Mouse (Mus musculus) forebrain, embryonic 10.5 days (tissue): ENCODE results near the gene Ggcx. TPM values are rescaled to one million over a fixed set of nuclear protein-coding genes. Genes with fewer than 3 reads are reported as not detected.

Experiments used
- DNase-seq: peaks from one replicate; pipeline ENCODE4 v3.0.0-alpha.2; 2017; ENCODE audit warnings: low spot score; ENCODE audit errors: extremely low spot score
- H3K27ac ChIP-seq: fragments of 300-500 bp; sonication (generic); 2 replicates; pipeline ENCODE4 v1.5.1; 2016; ENCODE audit warnings: mild to moderate bottlenecking
- H3K27me3 ChIP-seq: fragments of 300-500 bp; sonication (generic); 2 replicates; pipeline ENCODE4 v1.6.1; 2016; ENCODE audit warnings: mild to moderate bottlenecking; ENCODE audit not compliant: poor library complexity, severe bottlenecking
- H3K36me3 ChIP-seq: fragments of 300-500 bp; sonication (generic); replicated peaks from 2 replicates; pipeline ENCODE4 v1.6.1; 2016; ENCODE audit warnings: mild to moderate bottlenecking, moderate library complexity
- H3K4me1 ChIP-seq: fragments of 300-500 bp; sonication (generic); 2 replicates; pipeline ENCODE4 v1.6.1; 2016
- H3K4me3 ChIP-seq: fragments of 300-500 bp; sonication (generic); 2 replicates; pipeline ENCODE4 v1.5.1; 2016; ENCODE audit warnings: mild to moderate bottlenecking, moderate library complexity
- H3K9me3 ChIP-seq: fragments of 300-500 bp; sonication (generic); 2 replicates; pipeline ENCODE4 v1.6.1; 2016; ENCODE audit warnings: mild to moderate bottlenecking, moderate library complexity
- WGBS: fragments of 180-500 bp; shearing (Covaris S2); methylation state at CpG from one replicate; pipeline ENCODE4 v1.1.7; 2016; 5-methylcytosine and 5-hydroxymethylcytosine counted together
- polyA plus RNA-seq: library from polyadenylated mRNA; unstranded; fragments of >200 nt; fragmentation: Nextera tagmentation; extraction: Ambion mirVana; gene quantifications from 2 replicates; pipeline ENCODE4 v1.2.1, GENCODE M21; 2016

The Ggcx gene
- polyA plus RNA-seq, 1 experiment from 2014 or later = 16.8 TPM

DNA sequence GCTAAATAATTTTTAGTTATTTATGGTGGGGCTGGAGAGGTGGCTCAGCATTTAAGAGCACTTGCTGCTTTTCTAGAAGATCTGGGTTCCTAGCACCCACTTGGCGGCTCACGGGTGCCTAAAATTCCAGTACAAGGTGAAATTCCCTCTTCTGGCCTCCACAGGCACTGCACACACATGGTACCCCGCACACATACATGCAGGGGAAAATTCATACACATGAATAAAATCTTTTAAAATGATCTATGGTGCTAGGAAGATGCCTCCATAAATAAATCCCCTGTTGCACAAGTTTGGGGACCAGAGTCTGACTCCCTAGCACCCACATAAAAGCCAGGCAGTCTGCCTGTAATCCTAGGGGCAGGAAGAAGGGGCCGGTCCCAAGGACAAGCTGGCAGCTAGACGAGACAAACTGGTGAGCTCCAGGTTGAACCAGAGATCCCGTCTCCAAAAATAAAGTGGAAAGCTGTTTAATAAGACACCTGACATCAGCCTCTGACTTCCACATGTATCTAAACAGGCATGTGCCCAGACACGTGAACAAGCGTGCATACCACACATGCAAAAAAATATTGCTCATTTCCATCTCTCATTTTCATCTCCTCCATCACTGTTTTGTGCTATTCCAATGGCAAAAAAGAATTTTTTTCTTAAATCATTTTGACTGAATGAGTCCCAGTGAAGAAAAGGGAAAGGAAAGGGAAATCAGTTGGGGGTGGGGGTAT lies 35.4 kb upstream of the Ggcx start:
- no peaks in the 10 kb centered on the region for H3K36me3 ChIP-seq
- H3K27me3 ChIP-seq = peaks cover 39% of the 10 kb centered on the region
- peaks cover 9% of the 10 kb centered on the region for H3K4me1 ChIP-seq
- H3K9me3 ChIP-seq = no peaks in the 10 kb centered on the region
- H3K27ac ChIP-seq = no peak overlapping the region
- no peak overlapping the region for H3K4me3 ChIP-seq
- 87% methylated on average over 8 of the region's 8 CpGs for WGBS
- DNase-seq = no peak

DNA sequence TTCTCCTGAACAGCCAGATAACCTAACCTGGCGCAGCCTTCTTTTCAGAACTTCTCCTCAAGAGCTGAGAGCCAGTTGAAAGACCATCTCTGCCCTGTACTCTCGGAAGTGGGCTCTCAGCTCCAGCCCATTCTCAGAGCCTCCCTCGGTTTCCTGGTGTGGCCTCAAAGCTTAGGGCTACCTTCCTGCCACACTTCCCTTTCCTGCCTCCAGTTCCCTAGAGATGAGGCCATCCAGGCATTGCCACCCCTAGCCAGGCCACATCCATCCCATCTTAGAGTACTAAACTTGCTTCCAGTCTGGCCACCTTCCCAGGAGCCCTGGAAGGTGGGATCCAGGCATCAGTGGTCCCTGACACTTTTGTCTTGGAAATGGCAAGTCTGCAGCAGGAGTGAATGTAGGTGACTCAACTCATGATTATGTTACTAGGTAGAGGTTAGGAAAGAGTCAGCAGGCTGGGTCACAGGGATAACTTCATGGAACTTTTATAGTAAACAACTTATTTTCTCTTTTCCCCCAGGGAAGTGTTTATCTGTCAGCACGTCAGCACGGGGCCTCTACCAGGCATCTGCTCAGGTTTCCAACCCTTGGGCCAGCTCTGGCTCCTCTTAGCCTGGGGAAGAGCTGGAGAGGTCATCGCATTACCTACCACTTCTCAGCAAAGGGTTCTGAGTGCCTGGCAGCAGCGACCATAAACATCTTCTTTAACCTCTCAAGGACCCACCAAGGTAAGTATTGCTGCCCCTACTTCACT lies 34.6 kb upstream of the Ggcx start:
- peak overlapping the region; percentile 54 for H3K4me3 ChIP-seq
- peaks cover 39% of the 10 kb centered on the region for H3K27me3 ChIP-seq
- DNase-seq = no peak
- 46% methylated on average over 7 of the region's 7 CpGs for WGBS
- H3K36me3 ChIP-seq = no peaks in the 10 kb centered on the region
- no peaks in the 10 kb centered on the region for H3K9me3 ChIP-seq
- peak overlapping the region; percentile 71 for H3K27ac ChIP-seq
- peaks cover 9% of the 10 kb centered on the region for H3K4me1 ChIP-seq

DNA sequence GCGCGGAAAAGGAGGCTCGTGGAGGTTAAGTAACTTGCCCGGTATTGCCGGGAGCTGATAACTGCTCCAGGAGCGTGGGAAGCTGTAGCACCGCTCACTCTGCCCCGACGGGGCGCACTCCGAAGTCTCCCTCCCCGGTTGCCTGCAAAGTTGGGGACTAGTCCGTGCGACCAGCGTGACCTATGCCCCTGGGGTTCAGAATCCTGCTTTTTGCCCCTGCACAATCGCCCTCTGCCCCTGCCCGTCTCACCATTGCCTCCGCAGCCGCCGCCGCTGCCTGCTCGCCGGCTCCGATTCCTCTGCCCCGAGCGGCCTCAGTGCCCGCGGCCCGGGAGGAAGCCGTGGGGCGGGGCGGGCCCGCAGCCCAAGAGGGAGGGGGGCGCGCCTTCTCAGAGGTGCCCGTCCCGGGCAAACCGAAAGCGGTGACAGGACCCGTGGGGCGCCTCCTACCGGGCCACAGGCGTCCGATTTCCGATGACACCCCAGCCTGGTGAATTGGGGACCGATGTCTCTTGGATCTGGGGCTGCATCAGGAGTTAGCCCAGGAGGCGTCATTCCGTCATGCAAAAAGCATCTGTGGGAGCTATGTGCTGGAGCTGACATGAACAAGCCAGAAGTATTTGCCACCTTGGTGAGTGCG lies 33.9 kb upstream of the Ggcx start, which contains the start of gene Vamp5:
Vamp5 (minus strand) TSS at position 338 of the 640 bp plus-strand sequence.
- H3K4me3 ChIP-seq = peak within 1 kb of the TSS; percentile 54
- DNase-seq = peak; percentile 48
- H3K27me3 ChIP-seq = peaks cover 39% of the 10 kb centered on the region
- peaks cover 2% of the 10 kb centered on the region for H3K36me3 ChIP-seq
- H3K9me3 ChIP-seq = no peaks in the 10 kb centered on the region
- WGBS = 2% methylated on average over 49 of the region's 49 CpGs
- H3K27ac ChIP-seq = peak within 1 kb of the TSS; percentile 71
- peaks cover 9% of the 10 kb centered on the region for H3K4me1 ChIP-seq

DNA sequence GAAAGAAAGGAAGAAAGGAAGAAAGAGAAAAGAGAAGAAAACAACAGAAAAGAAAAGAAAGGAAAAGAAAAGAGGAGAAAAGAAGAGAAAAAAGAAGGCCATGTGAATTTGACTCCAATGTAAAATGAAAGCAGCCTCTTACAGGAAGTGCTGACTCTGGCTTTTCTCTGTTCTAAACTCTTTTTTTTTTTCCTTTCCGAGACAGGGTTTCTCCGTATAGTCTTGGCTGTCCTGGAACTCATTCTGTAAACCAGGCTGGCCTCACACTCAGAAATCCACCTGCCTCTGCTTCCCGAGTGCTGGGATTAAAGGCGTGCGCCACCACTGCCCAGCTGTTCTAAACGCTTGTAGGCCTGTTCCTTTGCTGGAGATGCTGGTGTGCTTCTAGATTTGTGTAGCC lies 31.6 kb upstream of the Ggcx start:
- H3K27ac ChIP-seq = no peak overlapping the region
- H3K27me3 ChIP-seq = peaks cover 39% of the 10 kb centered on the region
- WGBS = 89% methylated on average over 6 of the region's 6 CpGs
- H3K9me3 ChIP-seq = no peaks in the 10 kb centered on the region
- no peak overlapping the region for H3K4me3 ChIP-seq
- peaks cover 10% of the 10 kb centered on the region for H3K4me1 ChIP-seq
- H3K36me3 ChIP-seq = peaks cover 3% of the 10 kb centered on the region
- no peak for DNase-seq

DNA sequence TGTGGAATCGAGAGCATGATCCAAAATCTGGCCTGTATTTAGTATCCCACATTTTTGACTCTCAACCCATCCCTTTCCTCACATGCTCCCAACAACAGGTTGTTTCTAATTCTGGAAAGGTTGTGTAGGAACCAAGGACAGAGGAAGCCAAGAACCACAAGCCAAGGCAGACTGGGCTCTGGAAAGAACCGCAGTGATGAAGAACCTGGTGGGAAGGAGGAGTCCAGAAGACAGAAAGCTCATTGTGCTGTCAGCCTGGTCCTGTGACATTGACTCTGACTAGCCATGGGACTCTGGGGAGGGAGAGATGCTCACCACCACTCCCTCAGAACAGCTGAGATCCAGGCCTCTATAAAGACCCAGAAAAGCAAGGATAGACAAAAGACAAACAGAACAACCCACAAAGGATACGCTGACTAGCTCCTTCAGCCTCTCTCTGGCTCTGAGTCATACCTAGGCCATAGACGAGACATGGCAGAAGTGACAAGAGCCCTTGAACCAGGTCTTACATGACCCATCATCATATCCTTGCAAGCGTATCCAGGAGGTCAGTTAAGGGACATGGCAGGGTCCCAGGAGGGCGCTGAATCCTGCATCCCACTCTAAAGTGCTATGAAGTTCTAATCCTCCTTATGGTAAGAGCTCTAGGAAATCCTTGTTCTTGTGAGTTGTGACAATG lies 30.8 kb upstream of the Ggcx start:
- Histone ChIP-seq H3K9me3 (no peaks in the 10 kb centered on the region), H3K27ac (no peak overlapping the region), H3K27me3 (peaks cover 38% of the 10 kb centered on the region), H3K4me3 (no peak overlapping the region), H3K36me3 (peaks cover 3% of the 10 kb centered on the region), H3K4me1 (peaks cover 18% of the 10 kb centered on the region)
- no peak for DNase-seq
- 86% methylated on average over 6 of the region's 6 CpGs for WGBS

DNA sequence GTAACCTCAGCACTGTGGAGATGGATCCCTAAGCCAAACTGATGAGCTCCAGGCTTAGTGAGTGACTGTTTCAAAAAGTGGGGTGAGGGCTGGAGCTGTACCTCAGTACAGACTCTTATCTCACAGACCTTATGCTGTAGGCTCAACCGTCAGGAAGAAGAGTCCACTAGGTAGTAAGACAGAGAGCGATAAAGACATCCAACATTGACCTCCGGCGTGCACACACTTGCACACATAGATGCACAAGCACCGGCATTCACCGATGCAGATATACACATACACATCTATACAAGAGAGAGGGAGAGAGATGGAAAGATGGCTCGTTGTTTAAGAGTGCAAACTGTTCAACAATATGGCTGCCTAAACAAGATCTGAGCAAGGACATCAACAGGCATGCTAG lies 30.2 kb upstream of the Ggcx start:
- DNase-seq = no peak
- Histone ChIP-seq H3K9me3 (no peaks in the 10 kb centered on the region), H3K27me3 (peaks cover 37% of the 10 kb centered on the region), H3K4me3 (no peak overlapping the region), H3K4me1 (peaks cover 24% of the 10 kb centered on the region), H3K27ac (no peak overlapping the region), H3K36me3 (peaks cover 3% of the 10 kb centered on the region)
- 92% methylated on average over 7 of the region's 7 CpGs for WGBS

DNA sequence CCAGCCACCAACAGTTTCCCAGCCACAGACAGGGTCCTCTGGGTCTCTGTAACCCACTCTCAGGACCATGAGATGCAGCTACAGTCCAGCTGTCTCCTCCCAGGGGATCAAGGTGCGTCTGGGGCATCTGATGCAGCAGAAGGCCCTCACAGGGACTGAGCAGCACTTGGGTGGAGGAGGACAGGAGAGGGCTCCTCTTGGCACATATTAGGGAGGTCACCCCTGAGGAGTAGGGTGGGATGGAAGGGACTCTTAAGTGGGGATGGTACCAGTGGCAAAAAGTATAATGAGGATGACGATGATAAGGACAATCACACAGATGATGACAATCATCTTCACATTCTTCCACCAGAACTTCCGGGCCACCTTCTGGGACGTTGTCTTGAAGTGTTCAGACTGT lies 28.9 kb upstream of the Ggcx start:
- peaks cover 35% of the 10 kb centered on the region for H3K27me3 ChIP-seq
- peaks cover 29% of the 10 kb centered on the region for H3K4me1 ChIP-seq
- 90% methylated on average over 4 of the region's 4 CpGs for WGBS
- H3K9me3 ChIP-seq = no peaks in the 10 kb centered on the region
- no peak overlapping the region for H3K27ac ChIP-seq
- DNase-seq = no peak
- no peak overlapping the region for H3K4me3 ChIP-seq
- H3K36me3 ChIP-seq = peaks cover 3% of the 10 kb centered on the region

DNA sequence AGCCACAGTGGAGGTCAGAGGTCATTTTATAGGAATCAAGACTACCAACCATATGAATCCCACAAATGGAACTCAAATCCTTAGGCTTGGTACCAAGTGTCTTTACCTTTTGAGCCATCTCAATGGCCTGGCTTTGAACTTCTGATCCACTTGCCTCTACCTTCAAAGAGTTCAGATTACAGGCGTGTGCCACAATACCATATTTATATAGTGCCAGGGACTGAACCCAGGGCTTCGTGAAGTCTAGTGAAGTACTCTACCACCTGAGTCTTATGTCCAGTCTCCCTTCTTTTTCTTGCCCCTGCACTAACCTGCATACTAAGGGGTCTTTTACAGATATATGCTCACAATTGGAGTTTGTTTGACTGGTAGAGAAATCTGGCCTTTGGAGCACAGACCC lies 27.5 kb upstream of the Ggcx start:
- H3K9me3 ChIP-seq = no peaks in the 10 kb centered on the region
- no peak overlapping the region for H3K4me3 ChIP-seq
- WGBS = 88% methylated on average over 2 of the region's 2 CpGs
- H3K27ac ChIP-seq = no peak overlapping the region
- peaks cover 37% of the 10 kb centered on the region for H3K4me1 ChIP-seq
- H3K36me3 ChIP-seq = peaks cover 3% of the 10 kb centered on the region
- DNase-seq = no peak
- peaks cover 34% of the 10 kb centered on the region; the same call in 1 of the 2 replicates for H3K27me3 ChIP-seq

DNA sequence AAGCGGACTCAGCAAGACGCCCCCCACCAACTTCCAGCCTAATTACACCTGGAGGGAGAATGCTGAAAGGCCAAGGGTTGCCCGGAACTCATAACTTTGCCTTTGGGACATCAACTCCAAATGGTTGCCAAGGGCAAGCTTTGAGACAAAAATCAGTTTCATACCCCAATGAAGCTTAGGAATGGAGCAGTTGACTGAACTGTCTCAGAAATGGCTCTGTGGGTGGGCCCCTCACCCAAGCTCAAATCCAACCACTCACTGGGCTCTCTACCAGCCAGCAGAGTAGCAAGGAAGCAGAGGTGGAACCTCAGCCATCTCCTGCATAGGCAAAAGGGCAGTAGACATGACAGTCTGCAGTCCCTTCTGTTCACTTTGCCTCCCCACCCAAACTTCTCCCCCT lies 26.3 kb upstream of the Ggcx start:
- peaks cover 37% of the 10 kb centered on the region for H3K4me1 ChIP-seq
- H3K9me3 ChIP-seq = no peaks in the 10 kb centered on the region
- no peak for DNase-seq
- H3K27me3 ChIP-seq = peaks cover 28% of the 10 kb centered on the region; the same call in 1 of the 2 replicates
- no peak overlapping the region for H3K4me3 ChIP-seq
- WGBS = 82% methylated on average over 3 of the region's 3 CpGs
- peaks cover 3% of the 10 kb centered on the region for H3K36me3 ChIP-seq
- H3K27ac ChIP-seq = no peak overlapping the region

DNA sequence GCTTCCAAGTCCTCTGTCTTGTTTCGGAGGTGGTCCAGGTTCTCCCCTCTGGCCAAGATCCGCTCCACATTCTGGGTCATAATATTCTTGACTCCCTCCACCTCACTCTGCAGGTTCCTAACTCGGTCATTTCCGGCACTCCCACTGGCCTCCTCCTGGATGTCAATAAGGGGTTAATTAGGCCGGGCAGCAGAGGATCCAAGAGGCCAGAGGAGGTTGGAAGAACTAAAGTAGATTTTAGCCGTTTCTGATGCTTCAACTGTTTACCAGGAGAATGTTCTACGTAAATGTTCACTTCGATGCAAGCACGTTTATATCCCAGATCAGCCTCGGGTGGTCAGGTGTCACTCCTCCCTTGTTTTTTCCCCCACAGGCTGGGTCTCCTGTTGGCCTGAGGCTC lies 25.8 kb upstream of the Ggcx start:
- DNase-seq = no peak
- no peak overlapping the region for H3K27ac ChIP-seq
- WGBS = 72% methylated on average over 10 of the region's 10 CpGs

DNA sequence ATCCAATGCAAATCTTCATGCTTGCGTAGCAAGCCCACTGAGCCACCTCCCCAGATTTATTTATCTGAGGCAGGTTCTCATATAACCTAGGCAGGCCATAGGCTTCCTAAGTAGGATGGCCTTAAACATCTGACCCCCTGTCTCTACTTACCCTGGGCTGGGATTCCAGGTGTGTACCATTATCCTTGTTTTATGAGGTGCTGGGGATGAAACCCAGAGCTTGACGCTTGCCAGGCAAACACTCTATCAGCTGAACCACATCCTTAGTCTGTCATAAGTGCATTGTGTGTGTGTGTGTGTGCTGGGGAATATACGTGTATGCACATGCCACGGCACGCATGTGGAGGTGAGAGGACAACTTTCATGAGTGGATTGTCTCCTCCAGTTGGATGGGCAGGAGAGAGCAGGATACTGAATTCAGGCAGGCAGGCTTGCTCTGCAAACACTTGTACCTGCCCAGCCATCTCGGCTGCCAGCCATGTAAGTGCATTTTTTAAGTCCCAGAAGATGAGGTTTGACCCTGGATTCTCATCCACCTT lies 25.2 kb upstream of the Ggcx start:
- Histone ChIP-seq H3K27me3 (peaks cover 28% of the 10 kb centered on the region; the same call in 1 of the 2 replicates), H3K4me1 (peaks cover 37% of the 10 kb centered on the region), H3K4me3 (no peak overlapping the region), H3K27ac (no peak overlapping the region), H3K36me3 (peaks cover 3% of the 10 kb centered on the region), H3K9me3 (no peaks in the 10 kb centered on the region)
- WGBS = 85% methylated on average over 6 of the region's 6 CpGs
- DNase-seq = no peak

More for the DNA sequence above, 25.8 kb upstream of the Ggcx start:
- H3K27me3 ChIP-seq = peaks cover 28% of the 10 kb centered on the region; the same call in 1 of the 2 replicates
- H3K36me3 ChIP-seq = peaks cover 3% of the 10 kb centered on the region
- no peaks in the 10 kb centered on the region for H3K9me3 ChIP-seq
- peaks cover 37% of the 10 kb centered on the region for H3K4me1 ChIP-seq
- no peak overlapping the region for H3K4me3 ChIP-seq

DNA sequence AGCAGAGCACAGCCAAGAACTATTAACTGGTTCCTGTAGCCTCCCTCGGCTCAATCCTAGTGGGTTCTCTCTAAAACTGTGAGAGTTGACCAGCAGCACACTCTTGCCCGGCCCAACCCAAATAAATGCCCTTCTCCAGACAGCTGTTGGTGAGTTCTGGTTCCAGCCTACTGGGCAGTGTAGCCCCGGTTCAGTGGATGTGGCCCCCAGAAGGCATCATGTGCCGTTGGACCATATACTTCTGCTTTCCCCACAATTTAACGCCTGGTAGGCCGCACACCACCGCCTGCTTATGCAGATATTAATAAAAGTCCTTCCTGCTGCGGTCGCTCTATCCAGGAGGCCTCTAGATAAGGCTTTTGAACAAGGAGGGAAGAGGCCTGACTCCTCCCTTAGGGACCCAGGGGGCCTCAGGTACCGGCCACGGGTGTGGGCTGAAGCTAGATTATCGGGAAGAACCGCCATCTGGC lies 24.6 kb upstream of the Ggcx start:
- no peak for DNase-seq
- peak overlapping the region; percentile 84 for H3K27ac ChIP-seq
- 34% methylated on average over 13 of the region's 13 CpGs for WGBS
- peaks cover 3% of the 10 kb centered on the region for H3K36me3 ChIP-seq
- H3K27me3 ChIP-seq = peaks cover 28% of the 10 kb centered on the region; the same call in 1 of the 2 replicates
- H3K9me3 ChIP-seq = no peaks in the 10 kb centered on the region
- peaks cover 37% of the 10 kb centered on the region for H3K4me1 ChIP-seq
- H3K4me3 ChIP-seq = peak overlapping the region; percentile 59
